Mouse (Mus musculus) CH12.LX (cell line): ENCODE measurements at regions not wholly inside any gene's neighbourhood (a gene's known extent, or its start where the extent isn't known, plus 50 kb on each side); places are given as distances from the start of the nearest gene placed in this dataset.

ENCODE experiments used
- DNase-seq: peaks from one replicate; pipeline ENCODE4 v3.0.0-alpha.2; 2013; ENCODE audit errors: extremely low read depth
- H3K27ac ChIP-seq: 2 replicates; pipeline ENCODE4 v1.5.1; 2012; ENCODE audit warnings: low read depth, mild to moderate bottlenecking, control low read depth, moderate library complexity; ENCODE audit not compliant: insufficient read depth
- H3K27me3 ChIP-seq: replicated peaks from 2 replicates; pipeline ENCODE3; 2012; ENCODE audit warnings: inconsistent platforms
- H3K36me3 ChIP-seq, 2 experiments: replicated peaks in 1 of 2; 2 replicates each; pipeline versions ENCODE3 to v1.6.1; 2012; ENCODE audit warnings: inconsistent platforms in 1 of 2, low read length in 1 of 2, mild to moderate bottlenecking in 1 of 2, mixed read lengths in 1 of 2, moderate library complexity in 1 of 2; ENCODE audit not compliant: control insufficient read depth in 1 of 2, insufficient read depth in 1 of 2
- H3K4me1 ChIP-seq, 2 experiments: 2 replicates each; pipeline ENCODE4 v1.6.1; 2012; ENCODE audit warnings: inconsistent platforms in 1 of 2, moderate library complexity in 1 of 2; ENCODE audit not compliant: insufficient read depth in 2 of 2, control insufficient read depth in 1 of 2
- H3K4me2 ChIP-seq: 2 replicates; pipeline ENCODE4 v1.6.1; 2012; ENCODE audit warnings: low read depth, mild to moderate bottlenecking, control low read depth; ENCODE audit not compliant: poor library complexity, insufficient read depth, severe bottlenecking
- H3K4me3 ChIP-seq, 3 experiments: fragments of 150-350 bp in 1 of 3; sonication (generic) in 1 of 3; replicated peaks in 1 of 3; 2 replicates each; pipeline versions ENCODE3 to v1.5.1; 2011 to 2012; ENCODE audit warnings: low read depth in 2 of 3, low read length in 2 of 3, mild to moderate bottlenecking in 2 of 3, moderate library complexity in 2 of 3, control low read depth in 1 of 3, improper control_type of control experiment in 1 of 3, inconsistent platforms in 1 of 3, mixed read lengths in 1 of 3; ENCODE audit not compliant: poor library complexity in 1 of 3
- H3K79me2 ChIP-seq: replicated peaks from 2 replicates; pipeline ENCODE4 v1.6.1; 2012; ENCODE audit warnings: mild to moderate bottlenecking, moderate library complexity; ENCODE audit not compliant: control insufficient read depth, poor library complexity, insufficient read depth, severe bottlenecking; ENCODE audit errors: extremely low read depth
- H3K9ac ChIP-seq: 2 replicates; pipeline ENCODE4 v1.6.1; 2012; ENCODE audit warnings: low read depth, mild to moderate bottlenecking, control low read depth, moderate library complexity; ENCODE audit not compliant: insufficient read depth
- H3K9me3 ChIP-seq: replicated peaks from 2 replicates; pipeline ENCODE3; 2012; ENCODE audit warnings: low read length, inconsistent platforms, mixed read lengths
- BHLHE40 ChIP-seq: IDR thresholded peaks from 2 replicates; pipeline ENCODE4 v1.6.1; 2011; ENCODE audit warnings: mild to moderate bottlenecking, low read depth, low read length, improper control_type of control experiment
- CHD1 ChIP-seq: IDR thresholded peaks from 2 replicates; pipeline ENCODE4 v1.6.1; 2012; ENCODE audit warnings: low read depth, low read length, improper control_type of control experiment, inconsistent platforms
- ELF1 ChIP-seq: IDR thresholded peaks from 2 replicates; pipeline ENCODE4 v1.6.1; 2014; ENCODE audit warnings: low read depth, mild to moderate bottlenecking, inconsistent platforms, low read length, improper control_type of control experiment
- GABPA ChIP-seq: IDR thresholded peaks from 2 replicates; pipeline ENCODE4 v1.6.1; 2012; ENCODE audit warnings: low read depth, low read length, improper control_type of control experiment, inconsistent platforms; ENCODE audit not compliant: insufficient replicate concordance
- KAT2A ChIP-seq: IDR thresholded peaks from 2 replicates; pipeline ENCODE4 v1.6.1; 2012; ENCODE audit warnings: low read length, improper control_type of control experiment, inconsistent platforms; ENCODE audit not compliant: insufficient replicate concordance
- MAFK ChIP-seq: IDR thresholded peaks from 2 replicates; pipeline ENCODE4 v1.6.1; 2011; ENCODE audit warnings: low read length, improper control_type of control experiment; ENCODE audit not compliant: insufficient replicate concordance
- MAX ChIP-seq: IDR thresholded peaks from 2 replicates; pipeline ENCODE4 v1.6.1; 2011; ENCODE audit warnings: low read length, improper control_type of control experiment
- MAZ ChIP-seq: IDR thresholded peaks from 2 replicates; pipeline ENCODE4 v1.6.1; 2012; ENCODE audit warnings: low read depth, mild to moderate bottlenecking, inconsistent platforms, low read length, improper control_type of control experiment, moderate library complexity
- MXI1 ChIP-seq: IDR thresholded peaks from 2 replicates; pipeline ENCODE4 v1.6.1; 2011; ENCODE audit warnings: mild to moderate bottlenecking, low read depth, low read length, improper control_type of control experiment
- MYC ChIP-seq: IDR thresholded peaks from 2 replicates; pipeline ENCODE4 v1.6.1; 2011; ENCODE audit warnings: low read depth, mild to moderate bottlenecking, improper control_type of control experiment, low read length
- NELFE ChIP-seq: IDR thresholded peaks from 2 replicates; pipeline ENCODE4 v1.6.1; 2011; ENCODE audit warnings: low read depth, low read length, improper control_type of control experiment
- PAX5 ChIP-seq: IDR thresholded peaks from 2 replicates; pipeline ENCODE4 v1.6.1; 2012; ENCODE audit warnings: low read length, inconsistent platforms, mixed read lengths
- POLR2A ChIP-seq: IDR thresholded peaks from 2 replicates; pipeline ENCODE4 v1.6.1; 2011; ENCODE audit warnings: low read depth, mild to moderate bottlenecking, improper control_type of control experiment, low read length
- UBTF ChIP-seq: IDR thresholded peaks from 2 replicates; pipeline ENCODE4 v1.6.1; 2012; ENCODE audit warnings: low read depth, mild to moderate bottlenecking, inconsistent platforms, low read length, improper control_type of control experiment, moderate library complexity
- USF2 ChIP-seq: conservative IDR thresholded peaks from 2 replicates; pipeline ENCODE4 v1.6.1; 2011; ENCODE audit warnings: low read depth, low read length, improper control_type of control experiment
- ZC3H11A ChIP-seq: IDR thresholded peaks from 2 replicates; pipeline ENCODE4 v1.6.1; 2012; ENCODE audit warnings: low read depth, mild to moderate bottlenecking, inconsistent platforms, low read length, improper control_type of control experiment
- ZKSCAN1 ChIP-seq: IDR thresholded peaks from 2 replicates; pipeline ENCODE4 v1.6.1; 2012; ENCODE audit warnings: low read depth, inconsistent platforms, low read length, improper control_type of control experiment, borderline replicate concordance
- ZMIZ1 ChIP-seq: IDR thresholded peaks from 2 replicates; pipeline ENCODE4 v1.6.1; 2012; ENCODE audit warnings: low read depth, mild to moderate bottlenecking, inconsistent platforms, low read length, improper control_type of control experiment
- ZNF384 ChIP-seq: IDR thresholded peaks from 2 replicates; pipeline ENCODE4 v1.6.1; 2012; ENCODE audit warnings: low read depth, low read length, improper control_type of control experiment, inconsistent platforms
- dilution Hi-C: fragments of 300-500 bp; cut with MboI; formaldehyde crosslinking; loops from 2 replicates; pipeline ENCODE4 v1.14.3; 2020; ENCODE audit warnings: low sequenced_read_pairs; ENCODE audit not compliant: extremely low pct_unique_long_range_greater_than_20kb, extremely low pct_ligation_motif_present
- in situ Hi-C: fragments of 300-500 bp; cut with MboI; formaldehyde crosslinking; loops from 3 replicates; pipeline ENCODE4 v1.14.3; 2019; ENCODE audit warnings: low sequenced_read_pairs, low pct_ligation_motif_present, low pct_unique_long_range_greater_than_20kb, mixed read lengths

DNA sequence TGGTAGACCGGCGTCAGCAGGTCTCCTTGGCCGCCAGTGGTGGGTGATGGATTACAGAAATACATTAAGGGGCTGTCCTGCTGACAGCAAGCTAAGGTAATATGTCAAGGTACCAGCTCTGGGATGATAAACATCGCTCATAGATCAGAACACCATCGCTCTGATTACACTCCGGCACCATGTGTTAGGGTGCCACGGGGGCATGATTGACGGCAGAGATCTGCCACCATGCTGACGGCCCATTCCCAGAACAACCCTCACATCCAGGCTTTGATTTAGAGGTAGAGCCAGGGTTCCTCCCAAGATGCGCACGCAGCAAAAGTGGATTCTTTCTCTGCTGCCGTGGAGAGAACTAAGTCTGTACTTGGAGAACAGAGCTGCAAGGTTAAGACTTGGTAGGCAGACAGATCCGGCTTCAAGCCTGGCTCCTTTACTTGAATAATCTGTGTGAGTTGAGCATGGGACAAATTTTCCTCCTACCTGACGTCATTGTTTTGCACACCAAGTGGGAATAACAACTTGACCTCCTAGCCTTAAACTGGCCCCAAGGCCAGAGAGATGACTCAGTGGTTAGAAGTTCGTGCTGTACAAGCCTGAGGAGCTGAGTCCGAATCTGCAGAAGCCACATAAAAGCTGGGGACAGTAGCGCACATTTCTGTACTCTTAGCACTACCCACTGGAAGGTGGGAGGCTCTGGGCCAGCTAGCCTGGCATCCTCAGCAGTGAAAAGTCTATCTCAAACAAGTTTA, 144.0 kb downstream of the Rplp1 start:
- Histone ChIP-seq H3K27me3 (peaks cover 4% of the 10 kb centered on the region), H3K9me3 (no peaks in the 10 kb centered on the region), H3K27ac (no peak overlapping the region), H3K79me2 (no peaks in the 10 kb centered on the region), H3K9ac (no peak overlapping the region)
- no peak for TF ChIP-seq KAT2A
- no peak for TF ChIP-seq POLR2A
- no peak for TF ChIP-seq CHD1
- TF ChIP-seq, all 38 proteins: peak for 0
- H3K4me2 ChIP-seq: no peak overlapping the region
- dilution Hi-C loops (no loop called here), in situ Hi-C loops (no loop called here)
- DNase-seq: no peak
- no peak overlapping the region for H3K4me3 ChIP-seq
- H3K36me3 ChIP-seq: no peaks in the 10 kb centered on the region
- peaks cover 0 to under 1% of the 10 kb centered on the region in 2 experiments; a peak in 1 of 4 replicates for H3K4me1 ChIP-seq

DNA sequence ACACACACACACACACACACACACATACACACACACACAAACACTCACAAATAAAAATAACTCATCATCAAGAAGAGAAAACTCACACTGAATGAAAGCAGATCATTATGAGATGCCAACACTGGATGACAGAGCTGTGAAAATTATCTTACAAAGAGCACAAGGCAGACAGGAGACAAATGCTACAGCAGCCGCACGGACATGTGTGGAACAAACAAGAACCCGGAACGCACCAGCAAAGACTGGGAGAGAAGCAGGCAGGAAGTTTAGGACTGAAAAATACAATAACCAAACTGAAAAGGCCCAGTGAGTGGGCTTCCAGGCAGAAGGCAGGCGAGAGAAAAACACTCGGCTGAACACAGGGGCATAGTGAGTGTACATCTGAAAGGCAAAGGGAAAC, 148.2 kb downstream of the Rplp1 start:
- dilution Hi-C loops (no loop called here), in situ Hi-C loops (no loop called here)
- no peak overlapping the region for H3K27ac ChIP-seq
- H3K4me2 ChIP-seq: no peak overlapping the region
- no peaks in the 10 kb centered on the region for H3K9me3 ChIP-seq
- H3K79me2 ChIP-seq: no peaks in the 10 kb centered on the region
- H3K36me3 ChIP-seq: no peaks in the 10 kb centered on the region
- no peaks in the 10 kb centered on the region for H3K27me3 ChIP-seq
- peaks cover 0 to 5% of the 10 kb centered on the region in 2 experiments; a peak in 1 of 4 replicates for H3K4me1 ChIP-seq
- no peak for TF ChIP-seq MXI1
- TF ChIP-seq CHD1: no peak
- no peak for TF ChIP-seq ZMIZ1
- TF ChIP-seq ZC3H11A: no peak
- TF ChIP-seq MAFK: no peak
- no peak for TF ChIP-seq GABPA
- TF ChIP-seq UBTF: no peak
- TF ChIP-seq PAX5: no peak
- no peak for TF ChIP-seq USF2
- no peak for TF ChIP-seq NELFE
- no peak for TF ChIP-seq MAX
- TF ChIP-seq BHLHE40: no peak
- TF ChIP-seq MAZ: no peak
- TF ChIP-seq ELF1: no peak
- TF ChIP-seq MYC: no peak
- no peak for TF ChIP-seq ZNF384
- TF ChIP-seq ZKSCAN1: no peak
- TF ChIP-seq, all 38 proteins: peak for 0
- no peak overlapping the region for H3K4me3 ChIP-seq
- H3K9ac ChIP-seq: no peak overlapping the region
- DNase-seq: no peak
